Mouse (Mus musculus) lung, embryonic 16.5 days (tissue): ENCODE results near the gene Fbxl13. TPM values are rescaled to one million over a fixed set of nuclear protein-coding genes. Genes with fewer than 3 reads are reported as not detected.

ENCODE experiments used
- ATAC-seq: fragments of 200-750 bp; cut with Nextera tagmentation; 2 replicates; pipeline ENCODE4 v1.8.0; 2017; ENCODE audit warnings: low read depth, mild to moderate bottlenecking, moderate library complexity
- H3K27ac ChIP-seq: fragments of 300-500 bp; sonication (generic); 2 replicates; pipeline ENCODE4 v1.5.1; 2014; ENCODE audit warnings: mild to moderate bottlenecking, control low read depth, low read length
- H3K27me3 ChIP-seq: fragments of 300-500 bp; sonication (generic); 2 replicates; pipeline ENCODE4 v1.6.1; 2014; ENCODE audit warnings: low read depth, low read length, mixed read lengths; ENCODE audit not compliant: control insufficient read depth, insufficient read depth
- H3K36me3 ChIP-seq: fragments of 300-500 bp; sonication (generic); 2 replicates; pipeline ENCODE4 v1.6.1; 2014; ENCODE audit warnings: low read length; ENCODE audit not compliant: control insufficient read depth, insufficient read depth
- H3K4me1 ChIP-seq: fragments of 300-500 bp; sonication (generic); replicated peaks from 2 replicates; pipeline ENCODE4 v1.6.1; 2014; ENCODE audit warnings: low read length, mixed read lengths; ENCODE audit not compliant: control insufficient read depth, insufficient read depth
- H3K4me2 ChIP-seq: fragments of 300-500 bp; sonication (generic); 2 replicates; pipeline ENCODE4 v1.6.1; 2014; ENCODE audit warnings: low read depth, low read length, control low read depth
- H3K4me3 ChIP-seq: fragments of 300-500 bp; sonication (generic); 2 replicates; pipeline ENCODE4 v1.5.1; 2014; ENCODE audit warnings: mild to moderate bottlenecking, low read length, control low read depth
- H3K9ac ChIP-seq: fragments of 300-500 bp; sonication (generic); 2 replicates; pipeline ENCODE4 v1.6.1; 2014; ENCODE audit warnings: low read length, control low read depth
- H3K9me3 ChIP-seq: fragments of 300-500 bp; sonication (generic); 2 replicates; pipeline ENCODE4 v1.6.1; 2016; ENCODE audit warnings: low read length; ENCODE audit not compliant: control insufficient read depth
- WGBS: fragments of 180-500 bp; shearing (Covaris S2); extraction: QIAGEN DNeasy Blood & Tissue Kit; methylation state at CpG from one replicate; pipeline ENCODE4 v1.1.7; 2014; 5-methylcytosine and 5-hydroxymethylcytosine counted together
- polyA plus RNA-seq: library from polyadenylated mRNA; unstranded; fragments of >200 nt; fragmentation: Nextera tagmentation; extraction: Ambion mirVana; gene quantifications from 2 replicates; pipeline ENCODE4 v1.2.1, GENCODE M21; 2015

Fbxl13 gene
- polyA plus RNA-seq, 1 experiment from 2014 or later: 0.97 TPM

DNA sequence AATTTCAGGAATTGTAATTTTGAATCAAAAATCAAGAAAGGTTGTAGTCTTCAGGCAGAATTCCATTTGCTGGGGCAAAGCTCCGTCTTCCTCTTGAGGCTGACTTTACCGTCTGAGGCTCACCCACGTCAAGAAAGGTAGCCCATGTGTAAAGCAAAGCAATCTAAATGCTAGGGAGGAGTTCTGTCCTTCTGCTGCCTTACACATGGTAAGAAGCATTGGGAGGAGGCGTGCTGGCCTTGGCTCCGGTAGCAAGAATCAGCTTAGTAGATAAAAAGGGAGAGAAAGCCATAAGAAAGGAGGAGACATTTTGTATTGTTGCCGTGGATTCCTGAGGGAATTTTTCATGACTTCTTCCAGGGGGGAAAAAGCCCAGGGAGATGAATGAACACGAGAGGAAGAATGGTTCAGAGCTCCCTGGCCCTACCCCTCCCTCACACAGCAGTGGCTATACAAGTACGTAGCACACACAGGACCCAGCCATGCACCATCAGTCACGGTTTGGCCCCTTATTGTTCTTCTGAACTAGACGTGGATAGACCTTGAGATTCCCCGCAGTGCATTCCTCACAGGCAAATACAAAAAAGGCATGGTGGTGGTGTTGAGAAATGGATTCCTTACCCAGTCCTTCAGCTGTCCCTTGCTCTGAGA lies 118.5 kb downstream of the Fbxl13 start:
- H3K9me3 ChIP-seq: no peaks in the 10 kb centered on the region
- H3K4me2 ChIP-seq: no peak overlapping the region; the same call in 1 of the 2 replicates
- peak overlapping the region; percentile 78 for H3K27ac ChIP-seq
- 56% methylated on average over 11 of the region's 11 CpGs for WGBS
- no peak overlapping the region for H3K4me3 ChIP-seq
- no peak for ATAC-seq
- H3K36me3 ChIP-seq: no peaks in the 10 kb centered on the region
- no peaks in the 10 kb centered on the region for H3K27me3 ChIP-seq
- H3K9ac ChIP-seq: no peak overlapping the region
- peaks cover 4% of the 10 kb centered on the region; the same call in 1 of the 2 replicates for H3K4me1 ChIP-seq

DNA sequence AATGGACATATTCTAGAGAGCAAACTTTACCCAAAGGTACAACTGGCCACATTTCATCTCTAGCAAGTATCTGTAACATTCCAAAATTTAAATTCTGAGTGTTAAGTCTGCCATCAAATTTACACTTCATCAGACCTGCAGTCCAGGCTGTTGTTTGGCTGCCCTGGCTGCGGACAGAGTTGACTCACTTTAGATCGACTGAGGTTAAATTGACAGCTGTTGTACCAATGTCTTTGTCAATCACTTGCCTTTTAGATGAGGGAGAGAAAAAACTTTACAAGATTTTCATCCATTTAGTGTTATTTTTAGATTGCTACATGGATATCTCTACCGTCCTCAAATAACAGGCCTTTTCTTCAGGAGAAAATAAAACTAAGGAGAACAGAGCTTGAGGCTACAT lies 126.3 kb downstream of the Fbxl13 start:
- Histone ChIP-seq H3K9ac (no peak overlapping the region), H3K27ac (no peak overlapping the region), H3K36me3 (no peaks in the 10 kb centered on the region), H3K4me3 (no peak overlapping the region), H3K9me3 (no peaks in the 10 kb centered on the region), H3K4me1 (no peaks in the 10 kb centered on the region), H3K27me3 (no peaks in the 10 kb centered on the region), H3K4me2 (no peak overlapping the region)
- no peak for ATAC-seq
- 74% methylated on average over 3 of the region's 3 CpGs for WGBS

DNA sequence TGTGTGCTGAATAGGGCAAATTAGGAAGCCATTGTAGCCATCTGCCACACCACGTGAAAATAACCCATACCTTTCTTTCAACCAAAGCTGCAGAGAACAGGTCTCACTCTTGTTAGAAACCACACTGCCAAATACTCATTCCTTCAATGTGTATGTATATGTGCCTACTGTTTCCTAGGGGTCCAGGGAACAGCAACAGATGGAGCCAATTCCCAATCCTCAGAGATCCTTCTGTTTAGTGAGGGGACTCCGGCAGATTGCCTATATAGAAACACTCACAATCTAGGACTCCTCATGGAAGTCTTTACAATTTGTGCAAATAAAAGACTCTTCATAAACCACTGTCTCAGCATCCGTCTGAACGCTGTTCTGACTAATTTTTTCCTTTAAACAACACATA lies 127.2 kb downstream of the Fbxl13 start:
- Histone ChIP-seq H3K27me3 (no peaks in the 10 kb centered on the region), H3K4me2 (no peak overlapping the region), H3K9me3 (no peaks in the 10 kb centered on the region), H3K27ac (no peak overlapping the region), H3K4me3 (no peak overlapping the region), H3K4me1 (no peaks in the 10 kb centered on the region; the same call in 1 of the 2 replicates), H3K36me3 (no peaks in the 10 kb centered on the region), H3K9ac (no peak overlapping the region)
- no peak for ATAC-seq
- WGBS: 78% methylated on average over 4 of the region's 4 CpGs

DNA sequence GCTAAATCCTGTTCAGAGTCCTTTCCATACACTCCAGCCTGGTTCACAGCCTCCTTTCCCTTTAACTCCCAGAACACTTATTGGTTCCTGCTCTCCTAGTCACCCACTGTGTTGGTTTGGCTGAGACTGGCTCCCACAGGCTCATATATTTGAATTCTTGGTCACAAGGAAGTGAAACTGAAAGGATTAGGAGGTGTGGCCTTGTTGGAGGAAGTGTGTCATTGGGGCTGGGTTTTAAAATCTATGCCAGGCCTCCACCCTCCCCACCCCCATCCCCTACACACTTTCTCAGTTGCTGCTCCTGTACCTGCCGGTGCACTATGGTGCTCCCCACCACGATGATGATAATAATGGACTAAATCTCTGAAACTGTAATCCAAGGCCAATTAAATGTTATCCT lies 127.9 kb downstream of the Fbxl13 start:
- no peaks in the 10 kb centered on the region for H3K27me3 ChIP-seq
- peaks cover 2% of the 10 kb centered on the region; the same call in 1 of the 2 replicates for H3K4me1 ChIP-seq
- no peak overlapping the region for H3K4me3 ChIP-seq
- ATAC-seq: no peak
- no peak overlapping the region for H3K27ac ChIP-seq
- 92% methylated on average over 2 of the region's 2 CpGs for WGBS
- H3K9me3 ChIP-seq: no peaks in the 10 kb centered on the region
- H3K36me3 ChIP-seq: no peaks in the 10 kb centered on the region
- no peak overlapping the region for H3K9ac ChIP-seq
- no peak overlapping the region for H3K4me2 ChIP-seq

DNA sequence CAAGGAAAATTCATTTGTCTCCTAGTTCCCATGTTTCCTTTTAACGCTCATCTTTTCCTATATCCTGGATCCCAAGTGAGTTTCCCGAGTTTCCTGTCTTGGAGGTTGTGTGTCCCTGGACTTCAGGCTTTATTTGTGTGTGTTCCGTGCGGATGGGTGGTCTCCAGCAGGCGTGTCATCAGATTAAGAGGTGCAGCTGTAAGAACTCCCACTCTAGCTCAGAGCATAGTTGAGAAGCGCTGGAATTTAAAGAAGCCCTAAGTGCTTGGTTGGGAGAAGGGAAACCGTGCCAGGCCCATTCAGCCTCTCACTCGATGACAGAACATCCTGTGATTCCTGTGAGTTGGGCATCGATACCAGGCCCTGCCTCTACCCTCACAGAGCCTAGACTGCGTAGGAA lies 132.1 kb downstream of the Fbxl13 start:
- no peak overlapping the region for H3K4me3 ChIP-seq
- no peak overlapping the region for H3K4me2 ChIP-seq
- H3K9ac ChIP-seq: no peak overlapping the region
- H3K4me1 ChIP-seq: peaks cover 2% of the 10 kb centered on the region; the same call in 1 of the 2 replicates
- H3K36me3 ChIP-seq: no peaks in the 10 kb centered on the region
- ATAC-seq: peak; percentile 28; the same call in 1 of the 2 replicates
- H3K27ac ChIP-seq: no peak overlapping the region
- H3K9me3 ChIP-seq: no peaks in the 10 kb centered on the region
- no peaks in the 10 kb centered on the region for H3K27me3 ChIP-seq
- WGBS: 39% methylated on average over 10 of the region's 10 CpGs

DNA sequence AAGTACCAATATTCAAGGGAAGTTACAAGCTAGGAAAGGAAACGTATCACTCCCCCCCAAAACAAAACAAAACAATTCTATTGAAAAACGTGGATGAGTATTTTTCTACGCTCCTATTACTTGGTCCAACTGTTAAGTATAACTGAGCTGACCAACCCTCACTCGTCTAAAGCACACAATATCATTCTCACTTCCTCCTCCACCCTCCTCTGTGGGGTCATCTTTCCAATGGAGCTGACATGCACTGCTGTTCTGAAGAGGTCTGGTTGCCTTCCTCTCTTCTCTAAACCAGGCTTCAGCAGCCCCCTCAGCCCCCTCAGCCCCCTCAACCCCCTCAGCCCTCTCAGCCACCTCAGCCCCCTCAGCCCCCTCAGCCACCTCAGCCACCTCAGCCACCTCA lies 135.6 kb downstream of the Fbxl13 start:
- Histone ChIP-seq H3K9me3 (no peaks in the 10 kb centered on the region), H3K4me1 (peaks cover 2% of the 10 kb centered on the region; the same call in 1 of the 2 replicates), H3K4me3 (no peak overlapping the region), H3K9ac (no peak overlapping the region), H3K27ac (no peak overlapping the region), H3K4me2 (no peak overlapping the region), H3K27me3 (no peaks in the 10 kb centered on the region), H3K36me3 (no peaks in the 10 kb centered on the region)
- WGBS: 71% methylated on average over 4 of the region's 4 CpGs
- ATAC-seq: no peak

DNA sequence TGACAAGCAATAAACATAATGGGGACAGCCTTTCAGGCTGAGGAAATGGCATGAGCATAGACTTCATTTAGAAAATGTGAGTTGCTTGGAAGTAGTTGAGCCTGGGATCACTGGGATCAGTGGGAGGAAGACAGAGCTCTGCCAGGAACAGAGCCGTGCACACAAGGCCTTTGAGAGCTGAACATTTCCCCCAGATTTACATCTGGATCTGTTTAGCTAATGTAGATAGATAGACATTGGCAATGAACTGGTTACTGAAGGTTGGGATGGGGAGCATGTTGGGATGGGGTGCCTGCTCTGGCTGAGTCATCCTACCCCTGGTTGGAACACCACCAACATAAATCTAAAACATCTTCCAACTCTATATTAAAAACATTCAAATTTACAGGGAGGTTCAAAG lies 138.5 kb downstream of the Fbxl13 start:
- no peaks in the 10 kb centered on the region for H3K36me3 ChIP-seq
- H3K4me2 ChIP-seq: no peak overlapping the region
- 64% methylated on average over 1 of the region's 1 CpGs for WGBS
- no peaks in the 10 kb centered on the region for H3K4me1 ChIP-seq
- no peaks in the 10 kb centered on the region for H3K27me3 ChIP-seq
- H3K9me3 ChIP-seq: no peaks in the 10 kb centered on the region
- ATAC-seq: no peak
- H3K27ac ChIP-seq: no peak overlapping the region
- H3K4me3 ChIP-seq: no peak overlapping the region
- H3K9ac ChIP-seq: no peak overlapping the region

DNA sequence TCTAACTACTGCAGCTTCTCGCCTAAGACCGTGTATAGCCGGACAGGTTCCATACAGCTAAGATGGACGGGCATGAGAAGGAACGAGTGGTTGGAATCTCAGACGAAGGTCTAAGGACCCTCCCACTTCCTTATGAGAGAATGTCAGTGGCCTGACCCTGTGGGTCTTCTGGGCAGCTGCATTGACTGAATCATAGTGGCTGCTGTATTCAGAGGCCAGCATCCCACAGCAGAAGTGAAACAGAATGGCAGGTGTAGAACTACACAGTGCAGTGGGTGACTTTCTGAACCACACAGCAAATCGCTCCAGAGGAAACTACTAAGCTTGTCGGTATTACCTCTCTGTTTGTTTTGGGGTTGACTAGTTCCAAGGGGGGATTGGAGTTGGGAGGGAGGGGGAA lies 140.3 kb downstream of the Fbxl13 start:
- peaks cover 1% of the 10 kb centered on the region; the same call in 1 of the 2 replicates for H3K4me1 ChIP-seq
- no peak for ATAC-seq

DNA sequence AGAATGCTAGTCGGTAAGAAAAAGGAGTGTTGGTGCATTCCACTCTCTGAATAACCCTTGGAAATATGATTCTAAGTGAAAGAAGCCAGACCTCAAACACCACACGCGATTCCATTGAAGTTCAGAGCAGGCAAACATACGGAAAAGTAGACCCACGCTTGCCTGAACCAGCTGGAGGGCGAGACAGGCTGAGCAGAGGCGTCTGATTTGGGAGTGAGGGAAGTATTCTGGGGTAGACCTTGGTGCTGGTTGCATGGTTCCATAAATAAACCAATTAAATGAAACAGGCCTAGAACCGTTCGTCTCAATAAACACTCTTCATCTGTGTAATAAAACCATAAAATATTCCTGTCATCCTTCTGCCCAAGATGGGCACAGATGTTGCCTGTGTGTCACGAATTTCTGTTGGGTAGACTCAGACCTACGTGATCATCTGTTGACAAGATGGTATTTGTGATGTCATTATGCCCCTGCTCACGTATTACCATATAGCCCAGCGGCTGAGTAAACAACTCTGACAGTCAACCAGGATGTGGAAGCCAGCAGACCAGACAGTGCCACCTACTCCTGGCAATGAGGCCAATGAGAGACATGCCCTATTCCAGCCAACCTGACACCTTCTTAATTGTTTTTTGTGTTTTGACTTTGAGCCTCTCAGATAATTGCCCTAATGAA lies 142.4 kb downstream of the Fbxl13 start:
- no peak overlapping the region for H3K9ac ChIP-seq
- no peak overlapping the region for H3K4me3 ChIP-seq
- ATAC-seq: no peak
- WGBS: 78% methylated on average over 13 of the region's 13 CpGs
- H3K27me3 ChIP-seq: no peaks in the 10 kb centered on the region
- H3K27ac ChIP-seq: no peak overlapping the region
- peaks cover 4% of the 10 kb centered on the region; the same call in 1 of the 2 replicates for H3K4me1 ChIP-seq
- H3K9me3 ChIP-seq: no peaks in the 10 kb centered on the region
- H3K36me3 ChIP-seq: no peaks in the 10 kb centered on the region
- no peak overlapping the region for H3K4me2 ChIP-seq

More for the DNA sequence above, 140.3 kb downstream of the Fbxl13 start:
- Histone ChIP-seq H3K36me3 (no peaks in the 10 kb centered on the region), H3K4me3 (no peak overlapping the region), H3K4me2 (no peak overlapping the region), H3K9ac (no peak overlapping the region), H3K9me3 (no peaks in the 10 kb centered on the region), H3K27ac (no peak overlapping the region), H3K27me3 (no peaks in the 10 kb centered on the region)
- 69% methylated on average over 8 of the region's 8 CpGs for whole genome bisulfite sequencing
